Mouse (Mus musculus) hindbrain, embryonic 13.5 days (tissue): Measurements from ENCODE around the gene Ppara. TPM values are rescaled to one million over a fixed set of nuclear protein-coding genes. Genes with fewer than 3 reads are reported as not detected.

ENCODE experiments used
- ATAC-seq: fragments of 200-750 bp; cut with Nextera tagmentation; 2 replicates; pipeline ENCODE4 v1.8.0; 2017; ENCODE audit warnings: moderate TSS enrichment; ENCODE audit not compliant: low FRiP score
- H3K27ac ChIP-seq: fragments of 300-500 bp; sonication (generic); 2 replicates; pipeline ENCODE4 v1.5.1; 2015; ENCODE audit warnings: inconsistent platforms, mild to moderate bottlenecking, moderate library complexity
- H3K27me3 ChIP-seq: fragments of 300-500 bp; sonication (generic); 2 replicates; pipeline ENCODE4 v1.6.1; 2015; ENCODE audit warnings: mild to moderate bottlenecking, inconsistent platforms
- H3K36me3 ChIP-seq: fragments of 300-500 bp; sonication (generic); 2 replicates; pipeline ENCODE4 v1.6.1; 2015; ENCODE audit warnings: mild to moderate bottlenecking, inconsistent platforms
- H3K4me1 ChIP-seq: fragments of 300-500 bp; sonication (generic); replicated peaks from 2 replicates; pipeline ENCODE4 v1.6.1; 2015; ENCODE audit warnings: inconsistent platforms
- H3K4me2 ChIP-seq: fragments of 300-500 bp; sonication (generic); 2 replicates; pipeline ENCODE4 v1.6.1; 2015; ENCODE audit warnings: inconsistent platforms, mild to moderate bottlenecking, moderate library complexity
- H3K4me3 ChIP-seq: fragments of 300-500 bp; sonication (generic); 2 replicates; pipeline ENCODE4 v1.5.1; 2015; ENCODE audit warnings: mild to moderate bottlenecking, inconsistent platforms
- H3K9ac ChIP-seq: fragments of 300-500 bp; sonication (generic); 2 replicates; pipeline ENCODE4 v1.6.1; 2015; ENCODE audit warnings: mild to moderate bottlenecking, inconsistent platforms
- H3K9me3 ChIP-seq: fragments of 300-500 bp; sonication (generic); 2 replicates; pipeline ENCODE4 v1.6.1; 2016; ENCODE audit warnings: inconsistent platforms
- WGBS: fragments of 180-500 bp; shearing (Covaris S2); methylation state at CpG from one replicate; pipeline ENCODE4 v1.1.7; 2015; 5-methylcytosine and 5-hydroxymethylcytosine counted together
- polyA plus RNA-seq: library from polyadenylated mRNA; unstranded; fragments of >200 nt; fragmentation: Nextera tagmentation; extraction: Ambion mirVana; gene quantifications from 2 replicates; pipeline ENCODE4 v1.2.1, GENCODE M21; 2015

The Ppara gene
- polyA plus RNA-seq, 1 experiment from 2014 or later, result 1.7 TPM

GRCm38 (mm10) chr15:85750115-85750514 is 15.3 kb downstream of the Ppara start:
- Histone ChIP-seq H3K9ac (no peak overlapping the region), H3K27ac (no peak overlapping the region), H3K27me3 (0 out of 2 replicates have a peak, but pooled peaks cover 3% of the 10 kb centered on the region), H3K4me1 (no peaks in the 10 kb centered on the region), H3K4me2 (no peak overlapping the region), H3K36me3 (no peaks in the 10 kb centered on the region), H3K9me3 (peaks cover 4% of the 10 kb centered on the region; the same call in 1 of the 2 replicates), H3K4me3 (no peak overlapping the region)
- ATAC-seq, result no peak
- 88% methylated on average over 5 of the region's 5 CpGs for WGBS

GRCm38 (mm10) chr15:85752655-85753054 is 17.9 kb downstream of the Ppara start:
- Histone ChIP-seq H3K4me1 (no peaks in the 10 kb centered on the region), H3K36me3 (no peaks in the 10 kb centered on the region), H3K9me3 (peaks cover 4% of the 10 kb centered on the region; the same call in 1 of the 2 replicates), H3K4me3 (no peak overlapping the region), H3K9ac (no peak overlapping the region), H3K4me2 (no peak overlapping the region), H3K27me3 (0 out of 2 replicates have a peak, but pooled peaks cover under 1% of the 10 kb centered on the region), H3K27ac (no peak overlapping the region)
- 64% methylated on average over 2 of the region's 2 CpGs for WGBS
- no peak for ATAC-seq

DNA sequence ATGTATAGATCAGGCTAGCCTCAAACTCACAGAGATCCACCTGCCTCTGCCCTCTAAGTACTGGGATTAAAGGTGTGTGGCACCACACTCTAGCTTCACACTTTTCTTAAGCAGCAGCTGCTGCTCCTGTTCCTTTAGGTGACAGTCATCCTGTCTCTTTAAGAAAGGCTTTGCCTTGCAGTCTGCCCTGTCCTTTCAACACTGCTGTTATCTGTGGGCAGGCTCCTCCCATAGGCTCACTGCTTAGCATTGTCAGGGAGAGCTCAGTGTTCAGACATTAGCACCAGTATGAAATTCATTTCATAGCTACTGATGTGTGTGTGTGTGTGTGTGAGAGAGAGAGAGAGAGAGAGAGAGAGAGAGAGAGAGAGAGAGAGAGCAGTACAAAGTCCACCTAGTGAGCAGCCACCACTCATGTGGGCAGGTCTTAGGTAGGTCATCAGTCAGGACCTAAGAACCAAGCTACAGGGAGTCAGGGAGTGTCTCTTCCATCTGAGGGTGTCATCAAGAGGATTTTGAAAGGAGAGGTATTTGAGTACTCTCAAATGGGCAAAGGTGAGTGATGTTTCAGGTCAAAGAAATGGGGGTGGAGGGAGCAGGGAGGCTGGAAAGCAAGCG is 19.4 kb downstream of the Ppara start:
- H3K36me3 ChIP-seq, result no peaks in the 10 kb centered on the region

GRCm38 (mm10) chr15:85755214-85755613 is 20.4 kb downstream of the Ppara start:
- Histone ChIP-seq H3K36me3 (no peaks in the 10 kb centered on the region), H3K27ac (no peak overlapping the region), H3K4me1 (no peaks in the 10 kb centered on the region), H3K4me3 (no peak overlapping the region), H3K4me2 (no peak overlapping the region), H3K27me3 (no peaks in the 10 kb centered on the region), H3K9me3 (peaks cover 9% of the 10 kb centered on the region; the same call in 1 of the 2 replicates), H3K9ac (no peak overlapping the region)
- no peak for ATAC-seq
- WGBS, result 75% methylated on average over 6 of the region's 6 CpGs

More for the DNA sequence above, 19.4 kb downstream of the Ppara start:
- no peak overlapping the region for H3K4me2 ChIP-seq
- H3K4me3 ChIP-seq, result no peak overlapping the region
- no peaks in the 10 kb centered on the region for H3K4me1 ChIP-seq
- H3K9ac ChIP-seq, result no peak overlapping the region
- 94% methylated on average over 1 of the region's 1 CpGs for WGBS
- no peaks in the 10 kb centered on the region for H3K27me3 ChIP-seq
- no peak for ATAC-seq
- peaks cover 9% of the 10 kb centered on the region; the same call in 1 of the 2 replicates for H3K9me3 ChIP-seq
- no peak overlapping the region for H3K27ac ChIP-seq

DNA sequence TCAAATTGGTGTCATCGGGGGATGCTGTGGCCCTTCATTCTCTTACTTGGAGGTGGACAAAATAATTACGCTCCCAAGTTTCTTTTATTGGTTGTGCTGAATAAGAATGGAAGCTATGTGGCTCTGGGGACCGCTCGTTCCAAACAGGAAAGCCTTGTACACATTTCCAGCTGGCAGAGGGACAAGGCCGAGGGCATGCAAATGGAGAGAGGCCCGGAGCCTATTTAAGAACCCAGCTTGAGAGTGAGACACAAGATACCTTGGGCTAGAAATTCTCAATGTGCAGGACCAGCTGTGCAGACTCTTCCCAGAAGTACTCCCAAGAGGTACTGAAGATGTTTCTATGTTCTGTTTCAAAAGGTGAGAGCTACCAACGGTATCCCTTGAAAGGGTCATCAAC is 21.8 kb downstream of the Ppara start:
- Histone ChIP-seq H3K27me3 (no peaks in the 10 kb centered on the region), H3K36me3 (no peaks in the 10 kb centered on the region), H3K4me1 (no peaks in the 10 kb centered on the region), H3K9me3 (peaks cover 9% of the 10 kb centered on the region; the same call in 1 of the 2 replicates), H3K4me2 (no peak overlapping the region), H3K27ac (no peak overlapping the region), H3K4me3 (no peak overlapping the region), H3K9ac (no peak overlapping the region)
- WGBS, result 87% methylated on average over 7 of the region's 7 CpGs
- ATAC-seq, result no peak

DNA sequence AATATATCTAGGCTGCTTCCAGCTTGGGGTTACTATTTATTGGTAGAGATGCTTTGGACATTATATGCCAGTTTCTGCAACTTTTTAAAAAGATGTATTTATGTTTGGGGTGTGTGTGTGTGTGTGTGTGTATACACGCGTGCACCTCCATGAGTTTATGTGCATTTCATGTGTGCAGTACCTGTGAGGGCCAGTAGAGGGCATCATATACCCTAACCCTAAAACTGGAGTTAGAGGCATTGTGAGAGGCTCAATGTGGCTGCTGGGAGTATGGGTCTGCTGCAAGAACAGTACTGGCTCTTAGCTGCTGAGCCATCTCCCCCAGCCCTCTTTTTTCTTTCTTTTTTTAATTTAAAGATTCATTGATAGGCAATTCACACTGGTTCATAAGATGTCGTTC is 23.0 kb downstream of the Ppara start:
- WGBS, result 95% methylated on average over 3 of the region's 3 CpGs
- H3K4me1 ChIP-seq, result no peaks in the 10 kb centered on the region
- no peaks in the 10 kb centered on the region for H3K36me3 ChIP-seq
- H3K9ac ChIP-seq, result no peak overlapping the region
- H3K27me3 ChIP-seq, result no peaks in the 10 kb centered on the region
- ATAC-seq, result no peak
- H3K4me2 ChIP-seq, result no peak overlapping the region
- H3K4me3 ChIP-seq, result no peak overlapping the region
- peaks cover 5% of the 10 kb centered on the region; the same call in 1 of the 2 replicates for H3K9me3 ChIP-seq
- no peak overlapping the region for H3K27ac ChIP-seq

GRCm38 (mm10) chr15:85762761-85763160 is 28.0 kb downstream of the Ppara start:
- Histone ChIP-seq H3K4me2 (no peak overlapping the region), H3K9me3 (peaks cover 4% of the 10 kb centered on the region; the same call in 1 of the 2 replicates), H3K36me3 (no peaks in the 10 kb centered on the region), H3K4me3 (no peak overlapping the region), H3K27me3 (no peaks in the 10 kb centered on the region), H3K27ac (no peak overlapping the region), H3K4me1 (no peaks in the 10 kb centered on the region), H3K9ac (no peak overlapping the region)
- 83% methylated on average over 4 of the region's 4 CpGs for WGBS
- no peak for ATAC-seq

DNA sequence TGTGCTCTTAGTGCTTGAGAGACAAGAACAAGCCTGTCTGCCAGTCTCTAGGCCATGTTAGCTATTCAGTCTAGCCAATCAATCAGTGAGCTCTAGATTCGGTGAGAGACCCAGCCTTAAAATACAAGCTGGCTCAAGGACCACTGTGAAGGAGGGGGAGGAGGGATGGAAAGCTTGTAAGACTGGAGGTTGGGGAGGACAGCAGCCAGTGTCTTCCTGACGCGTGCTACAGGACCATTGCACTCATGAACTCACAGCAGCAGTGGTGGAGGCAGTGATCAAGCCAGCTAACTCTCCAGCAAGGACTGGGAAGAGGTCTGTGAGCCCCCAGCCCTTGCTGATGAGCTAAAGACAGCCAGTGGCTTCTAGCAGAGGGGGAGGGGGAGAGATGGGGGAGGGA is 30.2 kb downstream of the Ppara start:
- Histone ChIP-seq H3K36me3 (no peaks in the 10 kb centered on the region), H3K4me1 (no peaks in the 10 kb centered on the region), H3K9me3 (no peaks in the 10 kb centered on the region), H3K4me2 (no peak overlapping the region), H3K27ac (no peak overlapping the region), H3K4me3 (no peak overlapping the region), H3K27me3 (no peaks in the 10 kb centered on the region), H3K9ac (no peak overlapping the region)
- no peak for ATAC-seq
- 46% methylated on average over 3 of the region's 3 CpGs for WGBS

DNA sequence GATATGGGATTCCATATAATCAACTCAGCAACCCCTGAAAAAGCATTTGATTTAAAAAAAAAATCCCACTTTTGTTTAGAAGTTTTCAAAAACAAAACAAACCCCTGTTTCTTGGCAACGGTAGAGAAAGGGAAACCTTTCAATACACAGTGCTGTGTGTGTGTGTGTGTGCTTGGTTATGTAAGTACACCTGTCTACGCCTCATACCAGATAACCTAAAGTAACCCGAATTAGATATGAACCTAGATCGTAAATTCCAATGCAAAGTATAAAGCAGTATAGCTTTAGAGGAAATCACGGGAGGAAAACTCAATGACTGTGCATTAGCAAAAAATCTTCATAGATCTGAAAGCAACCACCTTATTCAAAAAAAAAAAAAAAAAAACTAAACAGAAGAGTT is 31.9 kb downstream of the Ppara start:
- Histone ChIP-seq H3K4me2 (no peak overlapping the region), H3K4me1 (no peaks in the 10 kb centered on the region), H3K9me3 (no peaks in the 10 kb centered on the region), H3K4me3 (no peak overlapping the region), H3K27me3 (no peaks in the 10 kb centered on the region), H3K9ac (no peak overlapping the region), H3K27ac (no peak overlapping the region), H3K36me3 (no peaks in the 10 kb centered on the region)
- ATAC-seq, result no peak
- 92% methylated on average over 5 of the region's 5 CpGs for WGBS

GRCm38 (mm10) chr15:85768991-85769390 is 34.2 kb downstream of the Ppara start:
- no peak overlapping the region for H3K9ac ChIP-seq
- 93% methylated on average over 8 of the region's 8 CpGs for WGBS
- H3K36me3 ChIP-seq, result no peaks in the 10 kb centered on the region
- H3K4me1 ChIP-seq, result no peaks in the 10 kb centered on the region
- no peaks in the 10 kb centered on the region for H3K9me3 ChIP-seq
- H3K4me2 ChIP-seq, result no peak overlapping the region
- no peak for ATAC-seq
- no peak overlapping the region for H3K4me3 ChIP-seq
- H3K27ac ChIP-seq, result no peak overlapping the region
- no peaks in the 10 kb centered on the region; the same call in 1 of the 2 replicates for H3K27me3 ChIP-seq

DNA sequence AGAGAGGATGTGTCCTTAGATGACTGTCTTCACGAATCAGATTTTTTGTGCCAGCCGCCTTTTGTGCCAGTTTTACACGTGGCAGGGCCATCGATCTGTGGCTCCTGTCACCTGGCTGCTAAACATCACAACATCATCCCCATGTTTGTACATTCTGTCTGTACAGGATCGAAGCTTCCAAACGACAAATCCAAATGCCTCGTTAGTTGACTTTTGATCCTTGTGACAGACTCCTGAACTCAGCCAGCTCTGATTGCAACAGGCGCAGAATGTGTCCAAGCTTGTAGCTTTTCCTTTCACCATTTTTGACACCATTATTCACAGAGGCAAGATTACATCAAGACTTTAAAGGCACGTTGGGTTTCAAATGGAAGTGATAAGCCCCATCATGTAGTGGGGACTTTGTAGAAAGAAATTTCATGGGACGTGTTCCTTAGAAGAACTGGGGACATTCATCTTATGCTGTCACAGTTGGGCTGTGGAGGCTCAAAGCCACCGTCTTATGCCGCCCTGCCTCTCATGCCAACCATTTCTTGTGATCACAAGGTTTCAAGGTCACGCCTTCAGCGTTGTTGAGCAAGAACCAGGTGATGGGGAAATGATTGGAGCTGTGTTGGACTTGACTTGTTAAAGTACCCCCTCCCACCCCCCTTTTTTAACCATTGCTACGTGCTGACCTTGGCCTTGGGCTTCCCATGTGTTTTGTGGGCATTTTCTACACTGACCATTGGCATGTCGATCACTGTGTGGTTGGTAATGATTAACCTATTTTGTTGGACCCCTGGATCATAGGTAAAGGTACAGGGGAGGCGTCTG is 36.7 kb downstream of the Ppara start:
- Histone ChIP-seq H3K4me2 (no peak overlapping the region), H3K27me3 (no peaks in the 10 kb centered on the region; the same call in 1 of the 2 replicates), H3K4me3 (no peak overlapping the region), H3K9ac (no peak overlapping the region), H3K36me3 (no peaks in the 10 kb centered on the region), H3K4me1 (no peaks in the 10 kb centered on the region), H3K27ac (no peak overlapping the region), H3K9me3 (no peaks in the 10 kb centered on the region)
- WGBS, result 86% methylated on average over 17 of the region's 17 CpGs
- no peak for ATAC-seq

GRCm38 (mm10) chr15:85772146-85772740 is 37.5 kb downstream of the Ppara start:
- no peak overlapping the region for H3K4me3 ChIP-seq

More at GRCm38 (mm10) chr15:85772146-85772740, 37.5 kb downstream of the Ppara start:
- Histone ChIP-seq H3K4me2 (no peak overlapping the region), H3K36me3 (no peaks in the 10 kb centered on the region), H3K27me3 (no peaks in the 10 kb centered on the region; the same call in 1 of the 2 replicates), H3K9ac (no peak overlapping the region), H3K9me3 (no peaks in the 10 kb centered on the region), H3K4me1 (no peaks in the 10 kb centered on the region), H3K27ac (no peak overlapping the region)
- no peak for ATAC-seq
- WGBS, result 82% methylated on average over 11 of the region's 11 CpGs
